Mouse (Mus musculus) CH12.LX (cell line): ENCODE measurements around the gene Morf4l1. TPM values are rescaled to one million over a fixed set of nuclear protein-coding genes. Genes with fewer than 3 reads are reported as not detected.

Source experiments
- polyA plus RNA-seq: library from polyadenylated mRNA; unstranded; fragments of >175 nt; gene quantifications from 2 replicates; pipeline ENCODE4 v1.2.1, GENCODE M21; 2012; ENCODE audit warnings: low read depth; ENCODE audit not compliant: insufficient read length
- total RNA-seq, 2 experiments: library from RNA; depleted of rRNA; stranded (reverse); fragments of 300-350 nt in 1 of 2; fragments of >200 nt in 1 of 2; gene quantifications; 2 replicates each; pipeline ENCODE4 v1.2.3; 2012 to 2014

Morf4l1 gene
- total and polyA plus RNA-seq, 3 experiments, result 127 to 233 (median 225) TPM

Other genes starting within 250 kb of the Morf4l1 start
- not detected in 2 replicates for gene Rasgrf1, start 204.9 kb downstream of the Morf4l1 start, total RNA-seq (2012; rRNA removed)
- gene Rasgrf1, start 204.9 kb downstream of the Morf4l1 start, total RNA-seq (2014; rRNA removed), result not detected in 2 replicates
- gene Rasgrf1, start 204.9 kb downstream of the Morf4l1 start, polyA plus RNA-seq, result not detected in 2 replicates
- gene Ctsh, start 60.6 kb downstream of the Morf4l1 start, total RNA-seq (2012; rRNA removed), result 133 and 168 TPM in 2 replicates
- gene Ctsh, start 60.6 kb downstream of the Morf4l1 start, total RNA-seq (2014; rRNA removed), result 244 and 256 TPM in 2 replicates
- gene Ctsh, start 60.6 kb downstream of the Morf4l1 start, polyA plus RNA-seq, result 267 and 316 TPM in 2 replicates
- gene Adamts7, start 48.3 kb upstream of the Morf4l1 start, total RNA-seq (2012; rRNA removed), result 9.2 and 13.8 TPM in 2 replicates
- gene Adamts7, start 48.3 kb upstream of the Morf4l1 start, total RNA-seq (2014; rRNA removed), result 4.7 and 5.4 TPM in 2 replicates
- gene Adamts7, start 48.3 kb upstream of the Morf4l1 start, polyA plus RNA-seq, result 15.3 and 15.7 TPM in 2 replicates
- gene Tbc1d2b, start 156.0 kb upstream of the Morf4l1 start, total RNA-seq (2012; rRNA removed), result 0.97 and 1.3 TPM in 2 replicates
- gene Tbc1d2b, start 156.0 kb upstream of the Morf4l1 start, total RNA-seq (2014; rRNA removed), result 0.60 and 0.85 TPM in 2 replicates
- gene Tbc1d2b, start 156.0 kb upstream of the Morf4l1 start, polyA plus RNA-seq, result 0.76 and 0.80 TPM in 2 replicates